Mouse (Mus musculus): ENCODE data around the gene Bbof1.

GRCm38 (mm10) chr12:84451801-84452200 is 42.9 kb downstream of the Bbof1 start:
- no peak for TF ChIP-seq GATA1 (IDR thresholded peaks at IDR 0.05; ENCODE audit: low read length)
- no peak for TF ChIP-seq TAL1 (IDR thresholded peaks at IDR 0.05; ENCODE audit: low read length)
